Mouse (Mus musculus) CH12.LX (cell line): Measurements from ENCODE around the gene Tcea2. TPM values are rescaled to one million over a fixed set of nuclear protein-coding genes. Genes with fewer than 3 reads are reported as not detected.

Source experiments
- DNase-seq: peaks from one replicate; pipeline ENCODE4 v3.0.0-alpha.2; 2013; ENCODE audit errors: extremely low read depth
- H3K27ac ChIP-seq: 2 replicates; pipeline ENCODE4 v1.5.1; 2012; ENCODE audit warnings: low read depth, mild to moderate bottlenecking, control low read depth, moderate library complexity; ENCODE audit not compliant: insufficient read depth
- H3K27me3 ChIP-seq: replicated peaks from 2 replicates; pipeline ENCODE3; 2012; ENCODE audit warnings: inconsistent platforms
- H3K36me3 ChIP-seq, 2 experiments: replicated peaks in 1 of 2; 2 replicates each; pipeline versions ENCODE3 to v1.6.1; 2012; ENCODE audit warnings: inconsistent platforms in 1 of 2, low read length in 1 of 2, mild to moderate bottlenecking in 1 of 2, mixed read lengths in 1 of 2, moderate library complexity in 1 of 2; ENCODE audit not compliant: control insufficient read depth in 1 of 2, insufficient read depth in 1 of 2
- H3K4me1 ChIP-seq, 2 experiments: 2 replicates each; pipeline ENCODE4 v1.6.1; 2012; ENCODE audit warnings: inconsistent platforms in 1 of 2, moderate library complexity in 1 of 2; ENCODE audit not compliant: insufficient read depth in 2 of 2, control insufficient read depth in 1 of 2
- H3K4me2 ChIP-seq: 2 replicates; pipeline ENCODE4 v1.6.1; 2012; ENCODE audit warnings: low read depth, mild to moderate bottlenecking, control low read depth; ENCODE audit not compliant: poor library complexity, insufficient read depth, severe bottlenecking
- H3K4me3 ChIP-seq, 3 experiments: fragments of 150-350 bp in 1 of 3; sonication (generic) in 1 of 3; replicated peaks in 1 of 3; 2 replicates each; pipeline versions ENCODE3 to v1.5.1; 2011 to 2012; ENCODE audit warnings: low read depth in 2 of 3, low read length in 2 of 3, mild to moderate bottlenecking in 2 of 3, moderate library complexity in 2 of 3, control low read depth in 1 of 3, improper control_type of control experiment in 1 of 3, inconsistent platforms in 1 of 3, mixed read lengths in 1 of 3; ENCODE audit not compliant: poor library complexity in 1 of 3
- H3K79me2 ChIP-seq: replicated peaks from 2 replicates; pipeline ENCODE4 v1.6.1; 2012; ENCODE audit warnings: mild to moderate bottlenecking, moderate library complexity; ENCODE audit not compliant: control insufficient read depth, poor library complexity, insufficient read depth, severe bottlenecking; ENCODE audit errors: extremely low read depth
- H3K9ac ChIP-seq: 2 replicates; pipeline ENCODE4 v1.6.1; 2012; ENCODE audit warnings: low read depth, mild to moderate bottlenecking, control low read depth, moderate library complexity; ENCODE audit not compliant: insufficient read depth
- H3K9me3 ChIP-seq: replicated peaks from 2 replicates; pipeline ENCODE3; 2012; ENCODE audit warnings: low read length, inconsistent platforms, mixed read lengths
- CHD1 ChIP-seq: IDR thresholded peaks from 2 replicates; pipeline ENCODE4 v1.6.1; 2012; ENCODE audit warnings: low read depth, low read length, improper control_type of control experiment, inconsistent platforms
- CTCF ChIP-seq, 2 experiments: IDR thresholded peaks in 1 of 2; conservative IDR thresholded peaks in 1 of 2; 2 replicates each; pipeline ENCODE4 v1.5.1; 2011 to 2012; ENCODE audit warnings: low read depth in 2 of 2, low read length in 2 of 2, improper control_type of control experiment in 1 of 2, inconsistent platforms in 1 of 2, mild to moderate bottlenecking in 1 of 2, moderate library complexity in 1 of 2
- E2F4 ChIP-seq: IDR thresholded peaks from 2 replicates; pipeline ENCODE4 v1.6.1; 2011; ENCODE audit warnings: low read depth, low read length, improper control_type of control experiment; ENCODE audit not compliant: insufficient replicate concordance
- ELF1 ChIP-seq: IDR thresholded peaks from 2 replicates; pipeline ENCODE4 v1.6.1; 2014; ENCODE audit warnings: low read depth, mild to moderate bottlenecking, inconsistent platforms, low read length, improper control_type of control experiment
- EP300 ChIP-seq: IDR thresholded peaks from 2 replicates; pipeline ENCODE4 v1.6.1; 2011; ENCODE audit warnings: low read length, improper control_type of control experiment
- IRF4 ChIP-seq: IDR thresholded peaks from 2 replicates; pipeline ENCODE4 v1.6.1; 2014; ENCODE audit warnings: low read depth, mild to moderate bottlenecking, inconsistent platforms, low read length, improper control_type of control experiment
- JUN ChIP-seq: IDR thresholded peaks from 2 replicates; pipeline ENCODE4 v1.6.1; 2011; ENCODE audit warnings: low read depth, mild to moderate bottlenecking, low read length, improper control_type of control experiment, moderate library complexity; ENCODE audit not compliant: insufficient read depth
- KAT2A ChIP-seq: IDR thresholded peaks from 2 replicates; pipeline ENCODE4 v1.6.1; 2012; ENCODE audit warnings: low read length, improper control_type of control experiment, inconsistent platforms; ENCODE audit not compliant: insufficient replicate concordance
- MAFK ChIP-seq: IDR thresholded peaks from 2 replicates; pipeline ENCODE4 v1.6.1; 2011; ENCODE audit warnings: low read length, improper control_type of control experiment; ENCODE audit not compliant: insufficient replicate concordance
- MAX ChIP-seq: IDR thresholded peaks from 2 replicates; pipeline ENCODE4 v1.6.1; 2011; ENCODE audit warnings: low read length, improper control_type of control experiment
- MAZ ChIP-seq: IDR thresholded peaks from 2 replicates; pipeline ENCODE4 v1.6.1; 2012; ENCODE audit warnings: low read depth, mild to moderate bottlenecking, inconsistent platforms, low read length, improper control_type of control experiment, moderate library complexity
- MEF2A ChIP-seq: IDR thresholded peaks from 2 replicates; pipeline ENCODE4 v1.6.1; 2014; ENCODE audit warnings: low read depth, mild to moderate bottlenecking, inconsistent platforms, low read length, improper control_type of control experiment, borderline replicate concordance
- MXI1 ChIP-seq: IDR thresholded peaks from 2 replicates; pipeline ENCODE4 v1.6.1; 2011; ENCODE audit warnings: mild to moderate bottlenecking, low read depth, low read length, improper control_type of control experiment
- MYC ChIP-seq: IDR thresholded peaks from 2 replicates; pipeline ENCODE4 v1.6.1; 2011; ENCODE audit warnings: low read depth, mild to moderate bottlenecking, improper control_type of control experiment, low read length
- NRF1 ChIP-seq: IDR thresholded peaks from 2 replicates; pipeline ENCODE4 v1.6.1; 2014; ENCODE audit warnings: low read depth, mild to moderate bottlenecking, inconsistent platforms, low read length, improper control_type of control experiment, moderate library complexity
- POLR2A ChIP-seq: IDR thresholded peaks from 2 replicates; pipeline ENCODE4 v1.6.1; 2011; ENCODE audit warnings: low read depth, mild to moderate bottlenecking, improper control_type of control experiment, low read length
- RCOR1 ChIP-seq: conservative IDR thresholded peaks from 2 replicates; pipeline ENCODE4 v1.6.1; 2012; ENCODE audit warnings: low read depth, mild to moderate bottlenecking, inconsistent platforms, low read length, improper control_type of control experiment
- SIN3A ChIP-seq: IDR thresholded peaks from 2 replicates; pipeline ENCODE4 v1.6.1; 2012; ENCODE audit warnings: low read length, improper control_type of control experiment, inconsistent platforms
- SMC3 ChIP-seq: IDR thresholded peaks from 2 replicates; pipeline ENCODE4 v1.6.1; 2011; ENCODE audit warnings: low read depth, low read length, improper control_type of control experiment
- UBTF ChIP-seq: IDR thresholded peaks from 2 replicates; pipeline ENCODE4 v1.6.1; 2012; ENCODE audit warnings: low read depth, mild to moderate bottlenecking, inconsistent platforms, low read length, improper control_type of control experiment, moderate library complexity
- USF1 ChIP-seq: IDR thresholded peaks from 2 replicates; pipeline ENCODE4 v1.6.1; 2014; ENCODE audit warnings: low read depth, mild to moderate bottlenecking, inconsistent platforms, low read length, improper control_type of control experiment
- USF2 ChIP-seq: conservative IDR thresholded peaks from 2 replicates; pipeline ENCODE4 v1.6.1; 2011; ENCODE audit warnings: low read depth, low read length, improper control_type of control experiment
- ZKSCAN1 ChIP-seq: IDR thresholded peaks from 2 replicates; pipeline ENCODE4 v1.6.1; 2012; ENCODE audit warnings: low read depth, inconsistent platforms, low read length, improper control_type of control experiment, borderline replicate concordance
- ZMIZ1 ChIP-seq: IDR thresholded peaks from 2 replicates; pipeline ENCODE4 v1.6.1; 2012; ENCODE audit warnings: low read depth, mild to moderate bottlenecking, inconsistent platforms, low read length, improper control_type of control experiment
- ZNF384 ChIP-seq: IDR thresholded peaks from 2 replicates; pipeline ENCODE4 v1.6.1; 2012; ENCODE audit warnings: low read depth, low read length, improper control_type of control experiment, inconsistent platforms
- dilution Hi-C: fragments of 300-500 bp; cut with MboI; formaldehyde crosslinking; loops from 2 replicates; pipeline ENCODE4 v1.14.3; 2020; ENCODE audit warnings: low sequenced_read_pairs; ENCODE audit not compliant: extremely low pct_unique_long_range_greater_than_20kb, extremely low pct_ligation_motif_present
- in situ Hi-C: fragments of 300-500 bp; cut with MboI; formaldehyde crosslinking; loops from 3 replicates; pipeline ENCODE4 v1.14.3; 2019; ENCODE audit warnings: low sequenced_read_pairs, low pct_ligation_motif_present, low pct_unique_long_range_greater_than_20kb, mixed read lengths
- polyA plus RNA-seq: library from polyadenylated mRNA; unstranded; fragments of >175 nt; gene quantifications from 2 replicates; pipeline ENCODE4 v1.2.1, GENCODE M21; 2012; ENCODE audit warnings: low read depth; ENCODE audit not compliant: insufficient read length
- total RNA-seq, 2 experiments: library from RNA; depleted of rRNA; stranded (reverse); fragments of 300-350 nt in 1 of 2; fragments of >200 nt in 1 of 2; gene quantifications; 2 replicates each; pipeline ENCODE4 v1.2.3; 2012 to 2014

Gene Tcea2
- total and polyA plus RNA-seq, 3 experiments = 8.8 to 14.4 (median 9.2) TPM

DNA sequence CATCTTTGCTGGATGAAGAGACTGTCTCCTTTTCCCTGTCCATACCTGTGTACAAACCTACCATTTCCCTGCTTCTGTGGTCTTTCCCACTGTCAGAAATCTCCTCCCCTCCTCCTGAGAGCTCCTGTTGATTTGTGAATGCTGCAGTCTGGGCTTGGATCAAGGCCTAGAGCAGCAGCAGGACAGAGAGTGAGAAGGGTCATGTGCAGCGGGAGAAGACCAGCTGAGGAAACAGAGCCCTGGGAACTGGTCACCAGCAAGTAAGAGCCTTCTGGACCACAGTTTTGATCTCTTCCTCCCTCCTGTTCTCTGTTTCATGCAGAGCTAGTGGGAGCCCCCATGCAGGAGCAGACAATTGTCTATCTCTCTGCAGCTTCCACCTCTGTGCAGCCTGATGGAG is 15.7 kb downstream of the Tcea2 start:
- Histone ChIP-seq H3K27ac (no peak overlapping the region), H3K4me2 (no peak overlapping the region), H3K4me3 (no peak overlapping the region), H3K4me1 (peaks cover 12 to 40% of the 10 kb centered on the region in 2 experiments), H3K36me3 (peaks cover 6 to 11% of the 10 kb centered on the region in 2 experiments), H3K79me2 (peaks cover 20% of the 10 kb centered on the region), H3K27me3 (no peaks in the 10 kb centered on the region), H3K9ac (no peak overlapping the region), H3K9me3 (no peaks in the 10 kb centered on the region)
- in situ Hi-C loops (loop anchor here (10.0 kb wide), 2 partner anchors 81 to 291 kb away; no protein-coding TSS in a partner anchor), dilution Hi-C loops (no loop called here)
- TF ChIP-seq IRF4 = no peak
- TF ChIP-seq RCOR1 = no peak
- TF ChIP-seq USF2 = no peak
- TF ChIP-seq MYC = no peak
- no peak for TF ChIP-seq JUN
- no peak for TF ChIP-seq MAX
- TF ChIP-seq MEF2A = no peak
- DNase-seq = no peak

DNA sequence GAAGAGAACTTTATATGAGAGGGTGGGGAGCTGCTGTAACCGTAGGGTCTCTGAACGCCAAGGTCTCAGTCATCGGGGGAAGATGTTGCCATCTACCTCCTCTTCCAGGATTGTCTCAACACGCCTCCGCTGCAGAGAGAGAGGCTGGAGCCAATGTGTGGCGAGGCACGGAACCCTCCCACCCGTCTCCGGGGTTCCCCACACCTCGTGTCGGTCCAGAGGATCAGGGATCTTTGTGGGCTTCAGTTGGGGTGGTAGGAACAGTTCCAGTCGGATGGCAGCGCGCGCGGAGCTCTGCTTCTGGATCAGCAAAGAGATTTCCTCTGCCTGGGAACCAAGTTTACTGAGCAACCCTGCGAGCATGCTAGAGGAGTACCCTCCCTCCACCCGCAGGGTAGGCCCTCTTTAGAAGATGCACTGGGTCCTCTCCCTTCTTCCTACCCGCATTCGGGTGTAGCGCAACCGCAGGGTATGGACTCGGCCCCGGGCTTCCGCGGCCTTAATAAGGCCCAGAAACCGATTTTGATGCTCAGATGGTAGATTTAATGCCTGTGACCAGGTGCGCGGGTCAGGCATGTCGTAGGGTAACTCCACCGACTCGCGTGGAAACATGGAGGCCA is 16.8 kb downstream of the Tcea2 start:
- dilution Hi-C loops = no loop called here
- Histone ChIP-seq H3K9ac (no peak overlapping the region), H3K4me2 (no peak overlapping the region), H3K27ac (no peak overlapping the region), H3K4me3 (no peak overlapping the region), H3K27me3 (no peaks in the 10 kb centered on the region), H3K79me2 (peaks cover 12% of the 10 kb centered on the region), H3K9me3 (no peaks in the 10 kb centered on the region), H3K36me3 (peaks cover 0 to under 1% of the 10 kb centered on the region in 2 experiments), H3K4me1 (peaks cover 6 to 29% of the 10 kb centered on the region in 2 experiments)
- TF ChIP-seq USF1 (no peak), USF2 (no peak), RCOR1 (no peak), SMC3 (no peak), E2F4 (no peak), NRF1 (no peak)
- DNase-seq = no peak
- in situ Hi-C loops = loop anchor here (10.0 kb wide), 2 partner anchors 82 to 292 kb away; no protein-coding TSS in a partner anchor

DNA sequence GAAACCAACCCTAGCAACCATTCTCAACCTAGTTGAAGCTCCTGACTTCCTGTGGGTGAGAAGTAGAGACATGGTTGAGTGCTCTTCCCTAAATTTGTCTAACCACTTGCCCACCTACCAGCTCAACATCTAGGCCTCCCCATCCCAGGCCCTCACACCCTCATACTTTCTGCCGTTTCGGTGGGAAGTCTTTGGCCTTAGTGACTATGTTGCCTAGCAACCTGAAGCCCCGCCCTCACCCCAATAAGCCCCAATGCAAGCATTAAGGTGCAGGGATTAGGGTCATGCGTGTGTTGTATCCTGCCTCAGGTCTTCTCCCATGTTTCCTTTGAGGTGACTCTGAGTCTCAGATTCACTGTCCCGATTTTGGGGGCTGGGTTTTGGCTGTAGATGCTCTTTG is 18.1 kb downstream of the Tcea2 start, which contains the start of gene Lkaaear1:
Gene Lkaaear1 (minus strand): TSS at position 202 of the 400 bp plus-strand sequence.
- Histone ChIP-seq H3K9ac (no peak within 1 kb of the TSS), H3K4me1 (peaks cover 3 to 20% of the 10 kb centered on the region in 2 experiments), H3K4me3 (no peak within 1 kb of the TSS), H3K79me2 (no peaks in the 10 kb centered on the region), H3K36me3 (no peaks in the 10 kb centered on the region), H3K4me2 (no peak within 1 kb of the TSS), H3K27me3 (no peaks in the 10 kb centered on the region), H3K9me3 (no peaks in the 10 kb centered on the region), H3K27ac (no peak within 1 kb of the TSS)
- in situ Hi-C loops = loop anchor here (10.0 kb wide), 2 partner anchors 83 to 293 kb away; no protein-coding TSS in a partner anchor
- DNase-seq = no peak
- dilution Hi-C loops = no loop called here
- TF ChIP-seq POLR2A (no peak), EP300 (no peak), ELF1 (no peak), MAZ (no peak), ZKSCAN1 (no peak), E2F4 (no peak), UBTF (no peak), CTCF (conservative IDR thresholded peaks at IDR 0.05 in 1 of 2, IDR thresholded peaks at IDR 0.05 in 1 of 2; ENCODE audit: low read depth in 2 of 2, low read length in 2 of 2) (no peak), RCOR1 (no peak), CHD1 (no peak), SMC3 (no peak), ZMIZ1 (no peak), ZNF384 (no peak), MAFK (no peak), SIN3A (no peak), KAT2A (no peak), MXI1 (no peak), IRF4 (no peak)
